Mouse (Mus musculus): Measurements from ENCODE around the gene 2200002D01Rik. TPM values are rescaled to one million over a fixed set of nuclear protein-coding genes. Genes with fewer than 3 reads are reported as not detected.
"Not testable (repeated sequence)": the region's sequence is repeated elsewhere in the genome, so short reads cannot be mapped to it uniquely, and the experiment has no call there.

2200002D01Rik gene
- total and polyA plus RNA-seq, 2 experiments from 2014 or later: 0.42 to 14.0 TPM

- H3K4me2 ChIP-seq (ENCODE audit: low read depth, low read length): 0 out of 2 replicates have a peak overlapping the region, but pooled peaks have one; percentile 69
- WGBS: 85% methylated on average over 21 of the region's 21 CpGs
- H3K9ac ChIP-seq (replicated peaks; ENCODE audit: low read depth, low read length): no peak overlapping the region
These were observed 1.5 kb downstream of the 2200002D01Rik start for GRCm38 (mm10) chr7:29246619-29247313.

DNA sequence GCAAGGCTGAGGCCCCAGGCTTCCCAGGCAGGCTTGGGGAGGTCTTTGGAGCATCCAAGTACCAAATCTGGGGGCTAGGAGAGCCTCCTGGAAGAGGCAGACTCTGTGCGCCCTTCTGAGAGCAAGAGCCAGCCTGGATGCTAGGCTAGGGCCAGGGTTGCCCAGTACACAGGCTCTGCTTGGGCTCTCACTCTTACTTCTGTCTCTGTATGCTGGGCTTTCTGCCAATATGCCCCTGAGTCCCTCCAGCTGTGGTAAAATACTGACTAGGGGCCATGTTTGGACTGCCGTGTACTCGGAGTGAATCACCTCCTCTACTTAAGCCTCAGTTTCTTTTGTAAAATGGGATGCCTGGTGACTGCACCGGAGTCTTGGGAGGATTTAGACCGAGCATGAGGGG, 2.3 kb downstream of the 2200002D01Rik start:
- no peaks in the 10 kb centered on the region for H3K9me3 ChIP-seq (replicated peaks; ENCODE audit: control insufficient read depth, low read length)
- no peak overlapping the region for H3K4me3 ChIP-seq (ENCODE audit: low read depth, low read length)
- no peak for DNase-seq (ENCODE audit: low spot score)
- TF ChIP-seq CTCF (IDR thresholded peaks at IDR 0.05; ENCODE audit: low read depth) (no peak), EP300 (IDR thresholded peaks at IDR 0.05; ENCODE audit: low read depth) (no peak)
- no peak overlapping the region for H3K27ac ChIP-seq (ENCODE audit: low read depth)
- no peak overlapping the region for H3K9ac ChIP-seq (replicated peaks; ENCODE audit: low read depth, low read length)
- no peak overlapping the region for H3K4me2 ChIP-seq (ENCODE audit: low read depth, low read length)
- WGBS: 72% methylated on average over 5 of the region's 5 CpGs
- peaks cover 27% of the 10 kb centered on the region for H3K36me3 ChIP-seq (replicated peaks; ENCODE audit: control insufficient read depth, insufficient read depth, low read length)
- H3K27me3 ChIP-seq (ENCODE audit: control insufficient read depth, insufficient read depth, low read length): no peaks in the 10 kb centered on the region
- H3K4me1 ChIP-seq (ENCODE audit: control insufficient read depth, insufficient read depth): 0 out of 2 replicates have a peak, but pooled peaks cover 4% of the 10 kb centered on the region
- ATAC-seq (ENCODE audit: insufficient read depth, low read depth): no peak

More at GRCm38 (mm10) chr7:29246619-29247313, 1.5 kb downstream of the 2200002D01Rik start:
- DNase-seq (ENCODE audit: low spot score) (no peak), ATAC-seq (ENCODE audit: insufficient read depth, low read depth) (no peak)
- no peak for TF ChIP-seq CTCF (IDR thresholded peaks at IDR 0.05; ENCODE audit: low read depth)
- Histone ChIP-seq H3K36me3 (replicated peaks; ENCODE audit: control insufficient read depth, insufficient read depth, low read length) (peaks cover 27% of the 10 kb centered on the region), H3K27me3 (ENCODE audit: control insufficient read depth, insufficient read depth, low read length) (no peaks in the 10 kb centered on the region), H3K4me1 (ENCODE audit: control insufficient read depth, insufficient read depth) (0 out of 2 replicates have a peak, but pooled peaks cover 4% of the 10 kb centered on the region), H3K27ac (ENCODE audit: low read depth) (no peak overlapping the region), H3K9me3 (replicated peaks; ENCODE audit: control insufficient read depth, low read length) (no peaks in the 10 kb centered on the region), H3K4me3 (ENCODE audit: low read depth, low read length) (no peak overlapping the region)

- Histone ChIP-seq H3K4me2 (ENCODE audit: low read depth, low read length) (no peak overlapping the region), H3K9ac (replicated peaks; ENCODE audit: low read depth, low read length) (no peak overlapping the region), H3K4me1 (ENCODE audit: control insufficient read depth, insufficient read depth) (0 out of 2 replicates have a peak, but pooled peaks cover 4% of the 10 kb centered on the region), H3K4me3 (ENCODE audit: low read depth, low read length) (no peak overlapping the region), H3K9me3 (replicated peaks; ENCODE audit: control insufficient read depth, low read length) (no peaks in the 10 kb centered on the region), H3K27me3 (ENCODE audit: control insufficient read depth, insufficient read depth, low read length) (no peaks in the 10 kb centered on the region), H3K27ac (ENCODE audit: low read depth) (no peak overlapping the region), H3K36me3 (replicated peaks; ENCODE audit: control insufficient read depth, insufficient read depth, low read length) (peaks cover 27% of the 10 kb centered on the region)
- DNase-seq (ENCODE audit: low spot score): no peak
- TF ChIP-seq EP300 (IDR thresholded peaks at IDR 0.05; ENCODE audit: low read depth) (no peak), CTCF (IDR thresholded peaks at IDR 0.05; ENCODE audit: low read depth) (peak; percentile 55)
- 76% methylated on average over 7 of the region's 7 CpGs for WGBS
- ATAC-seq (ENCODE audit: insufficient read depth, low read depth): no peak
These were observed 3.4 kb downstream of the 2200002D01Rik start for GRCm38 (mm10) chr7:29244732-29245416.

- ATAC-seq (ENCODE audit: insufficient read depth, low read depth) (peak; percentile 95), DNase-seq (ENCODE audit: low spot score) (peak; percentile 99)
- peak within 1 kb of the TSS; percentile 54 for H3K4me3 ChIP-seq (ENCODE audit: low read depth, low read length)
- no peaks in the 10 kb centered on the region for H3K9me3 ChIP-seq (replicated peaks; ENCODE audit: control insufficient read depth, low read length)
- peak within 1 kb of the TSS; percentile 72 for H3K4me2 ChIP-seq (ENCODE audit: low read depth, low read length)
- peak within 1 kb of the TSS; percentile 91 for H3K27ac ChIP-seq (ENCODE audit: low read depth)
- H3K27me3 ChIP-seq (ENCODE audit: control insufficient read depth, insufficient read depth, low read length): no peaks in the 10 kb centered on the region
- under 1% methylated on average over 60 of the region's 60 CpGs for WGBS
- peak; percentile 98 for TF ChIP-seq EP300 (IDR thresholded peaks at IDR 0.05; ENCODE audit: low read depth)
- 0 out of 2 replicates have a peak, but pooled peaks have one; percentile 18 for TF ChIP-seq CTCF (IDR thresholded peaks at IDR 0.05; ENCODE audit: low read depth)
- no peaks in the 10 kb centered on the region for H3K36me3 ChIP-seq (replicated peaks; ENCODE audit: control insufficient read depth, insufficient read depth, low read length)
- H3K4me1 ChIP-seq (ENCODE audit: control insufficient read depth, insufficient read depth): peaks cover 11% of the 10 kb centered on the region
- peak within 1 kb of the TSS; percentile 50 for H3K9ac ChIP-seq (replicated peaks; ENCODE audit: low read depth, low read length)
These were observed 10.0 kb downstream of the 2200002D01Rik start, which contains the start of gene Yif1b for GRCm38 (mm10) chr7:29238019-29238967. TSS of gene Yif1b (plus strand) at chr7:29238329.

GRCm38 (mm10) chr7:29237596-29237995, 10.7 kb downstream of the 2200002D01Rik start:
- not testable (repeated sequence) for ATAC-seq (ENCODE audit: insufficient read depth, low read depth); DNase-seq (ENCODE audit: low spot score); H3K27me3 ChIP-seq (ENCODE audit: control insufficient read depth, insufficient read depth, low read length); H3K36me3 ChIP-seq (replicated peaks; ENCODE audit: control insufficient read depth, insufficient read depth, low read length); H3K9me3 ChIP-seq (replicated peaks; ENCODE audit: control insufficient read depth, low read length); H3K9ac ChIP-seq (replicated peaks; ENCODE audit: low read depth, low read length)
- Histone ChIP-seq H3K4me1 (ENCODE audit: control insufficient read depth, insufficient read depth) (peaks cover 13% of the 10 kb centered on the region), H3K4me3 (ENCODE audit: low read depth, low read length) (peak overlapping the region; percentile 26), H3K27ac (ENCODE audit: low read depth) (peak overlapping the region; percentile 91), H3K4me2 (ENCODE audit: low read depth, low read length) (peak overlapping the region; percentile 59)
- 28% methylated on average over 6 of the region's 6 CpGs for WGBS
